Mouse (Mus musculus) inflammation-experienced regulatory T-cells, adult 6 months (primary cell): ENCODE data around the gene Tspan18. TPM values are rescaled to one million over a fixed set of nuclear protein-coding genes. Genes with fewer than 3 reads are reported as not detected.

Experiments
- ATAC-seq: one replicate; pipeline ENCODE4 v1.8.0; 2017
- polyA plus RNA-seq, 3 experiments: library from polyadenylated mRNA; unstranded; fragments of 100-300 nt; shearing (Covaris generic); gene quantifications; one replicate each; pipeline ENCODE4 v1.2.1; 2017

Gene Tspan18
- polyA plus RNA-seq, 3 experiments from 2014 or later: not detected

GRCm38 (mm10) chr2:93261521-93262290, 72.6 kb downstream of the Tspan18 start:
- ATAC-seq: no peak

GRCm38 (mm10) chr2:93257634-93258033, 76.7 kb downstream of the Tspan18 start:
- ATAC-seq: no peak

- ATAC-seq: no peak
Observed at GRCm38 (mm10) chr2:93256735-93257405, 77.4 kb downstream of the Tspan18 start.

GRCm38 (mm10) chr2:93252356-93252755, 81.9 kb downstream of the Tspan18 start:
- no peak for ATAC-seq

GRCm38 (mm10) chr2:93250611-93251010, 83.7 kb downstream of the Tspan18 start:
- no peak for ATAC-seq

GRCm38 (mm10) chr2:93249058-93249457, 85.2 kb downstream of the Tspan18 start:
- ATAC-seq: no peak

GRCm38 (mm10) chr2:93244090-93244443, 90.2 kb downstream of the Tspan18 start:
- ATAC-seq: no peak

- ATAC-seq: no peak
Observed at GRCm38 (mm10) chr2:93243439-93244089, 90.7 kb downstream of the Tspan18 start.

- no peak for ATAC-seq
Observed at GRCm38 (mm10) chr2:93242166-93242565, 92.1 kb downstream of the Tspan18 start.

- no peak for ATAC-seq
Observed at GRCm38 (mm10) chr2:93238864-93239263, 95.4 kb downstream of the Tspan18 start.

GRCm38 (mm10) chr2:93237055-93237454, 97.2 kb downstream of the Tspan18 start:
- ATAC-seq: no peak

- ATAC-seq: no peak
Observed at GRCm38 (mm10) chr2:93232141-93232540, 102.2 kb downstream of the Tspan18 start.

GRCm38 (mm10) chr2:93228480-93228824, 105.9 kb downstream of the Tspan18 start:
- no peak for ATAC-seq

GRCm38 (mm10) chr2:93227713-93228479, 106.4 kb downstream of the Tspan18 start:
- no peak for ATAC-seq

GRCm38 (mm10) chr2:93226606-93227595, 107.4 kb downstream of the Tspan18 start:
- ATAC-seq: no peak

GRCm38 (mm10) chr2:93223463-93223862, 110.8 kb downstream of the Tspan18 start:
- ATAC-seq: no peak

- ATAC-seq: no peak
Observed at GRCm38 (mm10) chr2:93220447-93220846, 113.9 kb downstream of the Tspan18 start.

GRCm38 (mm10) chr2:93219576-93219975, 114.7 kb downstream of the Tspan18 start:
- no peak for ATAC-seq

GRCm38 (mm10) chr2:93218353-93218990, 115.8 kb downstream of the Tspan18 start:
- ATAC-seq: no peak

GRCm38 (mm10) chr2:93217015-93217414, 117.3 kb downstream of the Tspan18 start:
- ATAC-seq: no peak

- ATAC-seq: no peak
Observed at GRCm38 (mm10) chr2:93215790-93216189, 118.5 kb downstream of the Tspan18 start.
